Mouse (Mus musculus) forebrain, embryonic 10.5 days (tissue): ENCODE measurements around the gene Gab2. TPM values are rescaled to one million over a fixed set of nuclear protein-coding genes. Genes with fewer than 3 reads are reported as not detected.

Experiments
- DNase-seq: peaks from one replicate; pipeline ENCODE4 v3.0.0-alpha.2; 2017; ENCODE audit warnings: low spot score; ENCODE audit errors: extremely low spot score
- H3K27ac ChIP-seq: fragments of 300-500 bp; sonication (generic); 2 replicates; pipeline ENCODE4 v1.5.1; 2016; ENCODE audit warnings: mild to moderate bottlenecking
- H3K27me3 ChIP-seq: fragments of 300-500 bp; sonication (generic); 2 replicates; pipeline ENCODE4 v1.6.1; 2016; ENCODE audit warnings: mild to moderate bottlenecking; ENCODE audit not compliant: poor library complexity, severe bottlenecking
- H3K36me3 ChIP-seq: fragments of 300-500 bp; sonication (generic); replicated peaks from 2 replicates; pipeline ENCODE4 v1.6.1; 2016; ENCODE audit warnings: mild to moderate bottlenecking, moderate library complexity
- H3K4me1 ChIP-seq: fragments of 300-500 bp; sonication (generic); 2 replicates; pipeline ENCODE4 v1.6.1; 2016
- H3K4me3 ChIP-seq: fragments of 300-500 bp; sonication (generic); 2 replicates; pipeline ENCODE4 v1.5.1; 2016; ENCODE audit warnings: mild to moderate bottlenecking, moderate library complexity
- H3K9me3 ChIP-seq: fragments of 300-500 bp; sonication (generic); 2 replicates; pipeline ENCODE4 v1.6.1; 2016; ENCODE audit warnings: mild to moderate bottlenecking, moderate library complexity
- WGBS: fragments of 180-500 bp; shearing (Covaris S2); methylation state at CpG from one replicate; pipeline ENCODE4 v1.1.7; 2016; 5-methylcytosine and 5-hydroxymethylcytosine counted together
- polyA plus RNA-seq: library from polyadenylated mRNA; unstranded; fragments of >200 nt; fragmentation: Nextera tagmentation; extraction: Ambion mirVana; gene quantifications from 2 replicates; pipeline ENCODE4 v1.2.1, GENCODE M21; 2016

The Gab2 gene
- polyA plus RNA-seq, 1 experiment from 2014 or later = 5.2 TPM

- no peak for DNase-seq
- WGBS = 82% methylated on average over 7 of the region's 7 CpGs
These were observed 232.1 kb downstream of the Gab2 start for GRCm38 (mm10) chr7:97313364-97313995.

GRCm38 (mm10) chr7:97314646-97315045, 233.3 kb downstream of the Gab2 start:
- Histone ChIP-seq H3K9me3 (no peaks in the 10 kb centered on the region), H3K27me3 (no peaks in the 10 kb centered on the region), H3K4me3 (no peak overlapping the region), H3K4me1 (no peaks in the 10 kb centered on the region), H3K36me3 (peaks cover 23% of the 10 kb centered on the region), H3K27ac (no peak overlapping the region)
- WGBS = 92% methylated on average over 5 of the region's 5 CpGs
- DNase-seq = no peak

More at GRCm38 (mm10) chr7:97313364-97313995, 232.1 kb downstream of the Gab2 start:
- no peaks in the 10 kb centered on the region for H3K4me1 ChIP-seq
- no peaks in the 10 kb centered on the region for H3K9me3 ChIP-seq
- peaks cover 33% of the 10 kb centered on the region for H3K36me3 ChIP-seq
- H3K27ac ChIP-seq = peak overlapping the region; percentile 1; the same call in 1 of the 2 replicates
- no peak overlapping the region for H3K4me3 ChIP-seq
- no peaks in the 10 kb centered on the region for H3K27me3 ChIP-seq

DNA sequence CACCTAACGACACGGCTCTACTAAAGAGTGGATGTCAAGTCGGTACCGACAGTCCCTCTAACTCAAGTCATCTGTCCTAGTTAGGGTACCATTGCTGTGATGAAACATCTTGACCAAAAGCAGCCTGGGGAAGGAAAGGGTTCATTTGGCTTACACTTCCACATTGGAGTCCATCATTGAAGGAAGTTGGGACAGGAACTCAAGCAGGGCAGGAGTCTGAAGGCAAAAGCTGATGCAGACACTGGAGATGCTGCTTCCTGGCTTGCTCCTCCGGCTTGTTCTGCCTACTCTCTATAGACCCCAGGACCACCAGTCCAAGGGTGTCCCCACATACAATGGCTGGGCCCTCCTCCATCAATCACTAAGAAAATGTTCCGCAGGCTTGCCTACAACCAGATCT, 234.3 kb downstream of the Gab2 start:
- Histone ChIP-seq H3K27me3 (no peaks in the 10 kb centered on the region), H3K27ac (no peak overlapping the region), H3K36me3 (peaks cover 14% of the 10 kb centered on the region), H3K4me1 (no peaks in the 10 kb centered on the region), H3K4me3 (no peak overlapping the region), H3K9me3 (no peaks in the 10 kb centered on the region)
- WGBS = 90% methylated on average over 6 of the region's 6 CpGs
- no peak for DNase-seq

- Histone ChIP-seq H3K4me1 (no peaks in the 10 kb centered on the region), H3K9me3 (no peaks in the 10 kb centered on the region), H3K27ac (no peak overlapping the region), H3K4me3 (no peak overlapping the region), H3K36me3 (no peaks in the 10 kb centered on the region), H3K27me3 (no peaks in the 10 kb centered on the region)
- no peak for DNase-seq
- 89% methylated on average over 3 of the region's 3 CpGs for WGBS
These were observed 236.3 kb downstream of the Gab2 start for GRCm38 (mm10) chr7:97317706-97318105.

- DNase-seq = no peak
- peaks cover 56% of the 10 kb centered on the region for H3K27me3 ChIP-seq
These were observed 243.0 kb downstream of the Gab2 start for GRCm38 (mm10) chr7:97324342-97324741.

GRCm38 (mm10) chr7:97325156-97325985, 244.0 kb downstream of the Gab2 start:
- Histone ChIP-seq H3K36me3 (no peaks in the 10 kb centered on the region), H3K27ac (no peak overlapping the region), H3K27me3 (peaks cover 56% of the 10 kb centered on the region), H3K9me3 (no peaks in the 10 kb centered on the region), H3K4me3 (peak overlapping the region; percentile 44), H3K4me1 (peaks cover 17% of the 10 kb centered on the region)
- DNase-seq = no peak
- WGBS = 17% methylated on average over 96 of the region's 96 CpGs

More at GRCm38 (mm10) chr7:97324342-97324741, 243.0 kb downstream of the Gab2 start:
- WGBS = 95% methylated on average over 8 of the region's 8 CpGs
- H3K4me3 ChIP-seq = no peak overlapping the region
- peaks cover 16% of the 10 kb centered on the region for H3K4me1 ChIP-seq
- no peak overlapping the region for H3K27ac ChIP-seq
- H3K36me3 ChIP-seq = no peaks in the 10 kb centered on the region
- no peaks in the 10 kb centered on the region for H3K9me3 ChIP-seq

DNA sequence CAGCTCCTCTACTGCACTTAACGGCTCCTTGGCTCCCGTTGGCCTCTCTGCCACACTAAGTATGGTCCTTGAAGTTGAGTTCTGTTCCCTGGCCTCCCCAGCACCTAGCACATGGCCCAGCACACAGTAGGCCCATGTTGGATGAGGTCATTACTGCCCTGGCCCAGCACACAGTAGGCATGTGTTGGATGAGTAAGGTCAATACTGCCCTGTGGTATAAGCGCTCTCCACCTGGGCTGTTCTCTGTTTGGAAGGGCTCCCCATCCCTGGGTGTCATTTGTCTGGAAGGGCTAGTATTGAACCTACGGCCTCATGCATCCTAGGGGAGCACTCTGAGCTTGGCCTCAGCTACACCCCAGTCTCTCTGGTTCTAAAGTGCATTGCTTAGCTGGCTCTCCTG, 246.0 kb downstream of the Gab2 start:
- WGBS = 90% methylated on average over 4 of the region's 4 CpGs
- Histone ChIP-seq H3K4me3 (no peak overlapping the region), H3K27me3 (peaks cover 63% of the 10 kb centered on the region), H3K9me3 (no peaks in the 10 kb centered on the region), H3K36me3 (no peaks in the 10 kb centered on the region), H3K4me1 (peaks cover 33% of the 10 kb centered on the region), H3K27ac (no peak overlapping the region)
- no peak for DNase-seq

- DNase-seq = no peak
- Histone ChIP-seq H3K9me3 (no peaks in the 10 kb centered on the region), H3K36me3 (no peaks in the 10 kb centered on the region), H3K27ac (no peak overlapping the region), H3K27me3 (peaks cover 55% of the 10 kb centered on the region), H3K4me1 (peaks cover 44% of the 10 kb centered on the region), H3K4me3 (no peak overlapping the region)
- WGBS = 74% methylated on average over 13 of the region's 13 CpGs
These were observed 247.7 kb downstream of the Gab2 start for GRCm38 (mm10) chr7:97328891-97329588.

DNA sequence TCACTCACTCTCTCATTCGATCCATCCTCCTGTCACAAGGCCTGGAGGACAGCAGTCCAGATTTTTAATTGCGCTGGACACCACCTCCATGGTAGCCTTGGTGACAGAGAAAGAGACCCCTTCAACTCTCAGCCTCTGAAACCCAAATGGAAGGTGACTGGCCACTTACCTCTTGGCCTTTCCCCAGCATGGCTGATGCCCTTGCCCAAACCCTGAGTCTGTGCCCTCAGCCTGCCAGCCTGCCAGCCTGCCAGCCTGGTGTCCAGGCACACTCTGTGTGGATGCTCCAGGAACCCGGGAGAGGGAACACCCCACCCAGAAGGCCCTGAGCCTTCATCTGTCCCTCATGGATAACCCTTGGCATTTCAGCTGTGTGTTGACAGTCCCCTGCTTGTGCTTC, 248.3 kb downstream of the Gab2 start:
- no peaks in the 10 kb centered on the region for H3K36me3 ChIP-seq
- H3K4me3 ChIP-seq = no peak overlapping the region
- H3K9me3 ChIP-seq = no peaks in the 10 kb centered on the region
- peaks cover 49% of the 10 kb centered on the region for H3K27me3 ChIP-seq
- no peak overlapping the region for H3K27ac ChIP-seq
- no peak for DNase-seq
- peaks cover 44% of the 10 kb centered on the region for H3K4me1 ChIP-seq
- WGBS = 84% methylated on average over 3 of the region's 3 CpGs

DNA sequence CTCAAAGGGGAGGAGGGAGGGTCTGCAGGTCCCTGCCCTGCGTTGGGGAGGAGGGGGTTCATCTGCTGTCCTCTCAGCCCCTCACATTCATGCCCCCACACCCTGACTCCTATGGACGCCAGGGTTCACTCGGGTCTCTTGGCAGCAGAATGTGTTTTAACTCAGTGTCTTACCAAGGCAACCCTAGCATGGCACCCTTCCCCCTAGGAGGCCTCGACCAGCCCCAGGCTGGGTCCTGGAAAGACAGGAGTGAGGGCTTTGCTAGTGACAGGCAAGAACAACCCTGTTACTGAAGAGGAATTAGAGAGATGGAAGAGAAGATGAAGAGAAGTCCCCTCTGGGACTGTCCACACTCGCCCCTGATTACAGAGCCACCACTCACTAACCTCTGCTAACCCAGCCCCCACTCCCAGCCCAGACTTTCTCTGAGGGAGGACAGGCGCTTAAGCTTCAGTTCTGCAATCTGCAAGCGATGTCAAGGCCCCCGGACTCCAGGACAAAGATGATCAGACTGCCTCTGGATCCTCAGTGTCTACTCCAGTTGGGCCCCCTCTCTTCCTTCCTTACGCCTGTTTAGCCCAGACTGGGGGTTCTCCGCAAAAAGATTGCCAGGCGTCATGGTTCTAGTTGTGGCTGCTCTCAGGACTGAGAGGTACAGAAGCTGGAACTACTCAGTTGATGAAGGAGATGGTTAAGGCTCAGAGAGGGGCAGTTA, 249.7 kb downstream of the Gab2 start:
- no peak for DNase-seq
- Histone ChIP-seq H3K36me3 (no peaks in the 10 kb centered on the region), H3K9me3 (no peaks in the 10 kb centered on the region), H3K27me3 (peaks cover 34% of the 10 kb centered on the region), H3K27ac (peak overlapping the region; percentile 86), H3K4me3 (peak overlapping the region; percentile 70), H3K4me1 (peaks cover 35% of the 10 kb centered on the region)
- WGBS = 71% methylated on average over 11 of the region's 11 CpGs

DNA sequence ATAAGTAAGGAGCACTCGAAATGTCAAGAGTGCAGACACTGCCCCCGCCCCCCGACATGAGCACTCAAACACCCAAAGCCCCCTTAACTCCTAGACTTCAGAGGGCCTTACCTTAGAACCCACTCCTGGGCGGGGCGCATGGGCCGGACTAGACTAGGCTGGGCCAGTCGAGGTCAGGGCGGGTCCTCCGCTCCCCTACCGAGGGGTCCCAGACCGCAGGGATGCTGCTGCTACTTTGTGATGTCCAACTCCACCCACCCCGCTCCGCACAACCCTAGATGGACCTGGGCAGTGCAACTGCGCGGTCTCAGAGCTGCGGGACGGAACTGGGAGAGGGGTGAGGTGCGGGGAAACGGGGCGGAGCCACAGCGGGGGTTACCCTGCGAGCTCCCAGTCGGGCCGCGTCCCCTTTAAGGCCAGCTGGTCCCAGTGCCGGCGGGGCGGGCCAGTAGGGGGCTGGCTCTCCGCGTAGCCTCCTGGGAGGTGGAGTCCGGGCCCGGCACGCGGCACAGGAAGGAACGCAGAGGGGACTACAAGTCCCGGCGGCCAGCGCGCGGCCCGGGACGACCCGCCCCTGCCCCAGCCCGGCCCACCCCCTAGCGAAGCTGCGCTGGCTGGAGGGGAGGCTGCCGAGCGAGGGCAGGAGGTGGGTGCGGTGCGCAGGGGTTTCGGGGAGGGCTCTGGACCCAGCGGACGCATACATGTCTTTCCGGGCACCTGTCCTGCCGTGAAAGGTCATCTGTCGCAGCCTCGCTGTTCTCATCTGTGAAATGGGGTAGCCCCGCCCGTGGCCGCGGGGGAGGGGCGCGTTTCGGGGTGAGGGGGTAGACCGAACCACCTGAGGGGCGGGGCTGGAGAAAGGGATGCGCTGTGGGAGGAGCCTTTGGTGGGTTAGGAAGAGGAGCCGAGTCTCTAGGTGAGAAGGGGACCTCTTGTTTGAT, 250.6 kb downstream of the Gab2 start, which contains the start of the genes Usp35 and Kctd21:
Gene Usp35, minus strand, starts transcription at position 295 of the 941 bp plus-strand sequence.
Gene Kctd21, plus strand, starts transcription at position 602 of the 941 bp plus-strand sequence.
- H3K36me3 ChIP-seq = no peaks in the 10 kb centered on the region
- DNase-seq = peak; percentile 94
- H3K27ac ChIP-seq = peak within 1 kb of the TSS; percentile 86
- WGBS = under 1% methylated on average over 66 of the region's 68 CpGs
- peaks cover 25% of the 10 kb centered on the region for H3K27me3 ChIP-seq
- peak within 1 kb of the TSS; percentile 70 for H3K4me3 ChIP-seq
- peaks cover 35% of the 10 kb centered on the region for H3K4me1 ChIP-seq
- no peaks in the 10 kb centered on the region for H3K9me3 ChIP-seq
